Mouse (Mus musculus) mesoderm, embryonic 11.5 days (tissue): ENCODE measurements at regions not wholly inside any gene's neighbourhood (a gene's known extent, or its start where the extent isn't known, plus 50 kb on each side); places are given as distances from the start of the nearest gene placed in this dataset.

Source experiments
- DNase-seq: peaks from one replicate; pipeline ENCODE4 v3.0.0-alpha.2; 2012; ENCODE audit warnings: low read depth, low spot score

DNA sequence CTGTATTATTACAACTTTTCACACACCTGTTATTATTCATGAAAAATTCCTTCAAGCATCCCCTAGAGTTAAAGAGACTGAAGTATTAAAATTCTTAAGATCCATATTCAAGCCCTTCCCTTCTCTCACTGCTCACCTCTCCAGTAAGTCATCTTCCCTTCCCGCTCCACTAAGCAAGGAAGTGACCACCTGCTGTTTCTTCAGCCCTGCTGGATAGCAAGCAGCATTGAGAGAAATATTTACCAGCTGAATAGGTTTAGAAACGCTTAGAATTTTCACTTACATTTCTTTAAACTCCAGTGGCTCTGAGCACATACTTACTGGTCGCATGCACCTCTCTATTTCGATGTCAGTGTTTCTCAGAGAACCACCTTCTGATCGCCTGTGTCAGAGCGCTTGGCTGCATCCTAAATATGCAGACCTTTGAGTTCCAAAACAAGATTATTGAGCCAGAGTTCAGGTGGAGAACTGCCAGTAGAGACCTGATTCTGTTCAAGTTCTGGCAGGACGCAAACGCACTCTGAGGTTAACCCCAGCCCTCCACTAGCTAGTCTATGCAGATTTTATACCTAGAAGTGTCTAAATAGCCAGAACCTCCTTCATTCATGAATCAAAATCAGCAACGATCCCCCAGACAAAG is 314.9 kb downstream of the Mllt3 start:
- DNase-seq = no peak

DNA sequence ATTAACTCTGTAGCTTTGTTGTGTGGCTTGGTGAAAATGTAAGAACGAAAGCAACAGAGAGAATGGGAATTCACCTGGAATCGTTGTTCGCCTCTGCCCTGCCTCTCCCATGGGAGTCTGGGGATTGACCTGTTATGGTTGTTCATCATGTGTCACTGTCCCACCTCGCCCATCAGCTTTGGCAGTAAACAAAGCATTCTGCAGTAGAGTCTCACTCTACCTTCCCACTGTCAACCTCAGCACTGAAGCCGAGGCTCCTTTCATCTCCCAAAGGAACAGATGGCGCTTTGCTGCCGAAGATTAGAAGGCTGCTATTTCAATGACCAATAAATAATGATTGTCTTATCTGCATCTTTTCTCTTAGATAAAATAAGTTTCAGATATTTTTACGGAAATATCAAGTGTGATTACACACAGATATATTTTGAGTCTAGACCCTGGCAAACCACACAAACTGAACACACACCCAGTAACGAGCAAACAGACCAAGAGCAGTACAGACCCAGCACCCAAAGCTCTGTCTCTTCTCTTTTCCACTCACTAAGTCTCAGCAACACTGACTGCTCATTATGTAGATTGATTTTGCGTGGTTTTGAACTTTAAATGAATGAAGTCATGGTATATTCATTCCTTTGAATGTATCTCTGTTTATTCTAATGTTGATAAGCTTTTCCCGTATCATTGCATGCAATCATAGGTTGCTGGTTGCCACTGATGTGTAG is 317.8 kb downstream of the Mllt3 start:
- DNase-seq = no peak

DNA sequence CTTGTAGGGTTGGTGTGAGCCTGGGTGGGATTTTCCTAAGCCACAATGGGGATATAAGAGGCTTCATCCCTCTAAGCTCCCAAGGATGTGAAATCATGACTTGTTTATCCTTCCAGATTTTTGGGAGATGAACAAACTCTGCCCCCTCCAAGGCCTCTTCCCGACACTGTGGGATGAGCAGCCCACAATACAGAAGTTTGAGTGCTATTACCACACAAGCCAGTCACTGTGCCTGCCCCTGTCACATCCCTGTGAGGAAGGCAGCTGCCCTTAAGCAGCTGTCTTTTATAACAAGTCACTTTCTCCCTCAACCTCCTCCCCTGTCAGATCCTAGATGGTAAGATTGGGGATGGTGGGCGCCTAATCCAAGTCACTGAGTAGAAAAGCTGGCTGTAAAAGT is 320.5 kb downstream of the Mllt3 start:
- DNase-seq = no peak

DNA sequence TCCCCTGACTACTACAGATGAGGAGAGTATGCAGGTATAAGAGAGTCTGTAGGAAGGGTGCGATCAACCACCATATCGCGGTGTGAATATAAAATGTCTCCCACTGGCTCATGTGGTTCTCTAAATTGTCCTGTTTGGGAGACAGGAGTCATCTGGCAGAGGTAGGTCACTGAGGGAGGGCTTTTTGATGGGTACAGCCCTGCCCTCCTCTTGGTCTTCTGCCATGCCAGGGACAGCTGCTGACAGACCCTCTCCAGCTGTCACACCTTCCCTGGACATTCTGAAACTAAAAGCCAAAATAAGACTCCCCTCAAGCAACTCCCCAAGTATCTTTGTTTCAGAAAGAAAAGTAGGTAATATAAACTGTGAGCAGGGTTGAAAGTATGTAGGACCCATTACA is 320.9 kb downstream of the Mllt3 start:
- DNase-seq = no peak

DNA sequence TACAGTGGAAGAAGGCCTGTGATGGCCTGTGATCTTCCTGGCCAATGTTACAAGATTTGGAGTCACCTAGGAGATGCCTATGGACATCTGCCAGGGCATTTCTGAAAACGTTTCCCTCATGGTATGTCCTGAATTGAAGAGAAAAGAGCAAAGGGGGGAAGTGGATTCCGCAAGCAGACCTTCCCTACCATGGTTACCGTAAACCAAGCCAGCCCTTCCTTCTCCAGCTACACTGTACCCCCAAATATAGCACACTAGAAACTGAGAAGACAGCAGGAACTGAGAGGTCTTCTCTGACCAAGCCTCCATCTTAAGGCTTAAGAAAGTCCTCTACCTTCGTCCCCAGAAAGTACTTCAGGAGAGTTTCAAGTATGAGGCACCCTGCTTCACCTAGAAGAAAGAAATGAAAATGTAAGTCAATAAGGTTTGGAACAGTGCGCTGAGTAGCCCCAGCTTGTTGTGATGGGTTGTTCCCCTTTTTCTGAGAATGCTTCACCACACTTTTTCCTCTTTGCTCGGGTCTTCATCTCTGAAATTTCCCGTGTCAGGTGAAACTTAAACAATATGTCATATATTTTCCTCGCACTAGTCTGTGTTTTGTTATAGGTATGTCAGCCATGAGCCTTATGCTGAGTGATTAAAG is 321.9 kb downstream of the Mllt3 start:
- no peak for DNase-seq

DNA sequence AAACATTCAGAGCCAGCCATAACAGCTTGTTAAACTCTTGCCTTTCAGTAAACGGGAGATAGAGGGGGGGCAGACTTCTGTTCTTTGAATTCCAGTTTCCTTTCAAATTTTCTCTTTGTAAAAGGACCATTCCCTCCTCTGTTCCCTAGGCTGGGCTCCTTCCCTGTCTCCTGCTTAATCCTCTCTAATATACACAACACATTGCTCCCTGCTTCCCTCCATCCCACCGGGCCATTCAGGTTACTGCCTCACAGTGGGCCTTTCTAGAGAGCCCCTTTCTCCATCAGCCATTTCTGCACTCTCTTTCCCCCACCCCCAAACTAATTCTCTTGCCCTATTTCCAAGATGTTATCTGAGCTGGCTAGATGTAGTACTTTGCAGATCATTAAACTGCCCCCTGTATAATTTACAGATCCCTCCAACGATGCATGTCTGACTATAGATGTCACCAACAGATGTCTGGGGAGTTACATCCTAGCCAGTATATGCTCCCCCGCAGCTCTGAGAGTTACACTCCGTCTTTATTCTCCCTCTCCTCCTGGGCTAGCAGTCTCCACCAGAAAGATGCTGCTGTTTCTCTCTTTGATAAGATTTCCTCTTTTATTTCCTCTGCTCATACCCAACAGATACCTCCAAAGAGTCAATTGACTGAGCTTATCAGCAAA is 324.1 kb downstream of the Mllt3 start:
- no peak for DNase-seq

DNA sequence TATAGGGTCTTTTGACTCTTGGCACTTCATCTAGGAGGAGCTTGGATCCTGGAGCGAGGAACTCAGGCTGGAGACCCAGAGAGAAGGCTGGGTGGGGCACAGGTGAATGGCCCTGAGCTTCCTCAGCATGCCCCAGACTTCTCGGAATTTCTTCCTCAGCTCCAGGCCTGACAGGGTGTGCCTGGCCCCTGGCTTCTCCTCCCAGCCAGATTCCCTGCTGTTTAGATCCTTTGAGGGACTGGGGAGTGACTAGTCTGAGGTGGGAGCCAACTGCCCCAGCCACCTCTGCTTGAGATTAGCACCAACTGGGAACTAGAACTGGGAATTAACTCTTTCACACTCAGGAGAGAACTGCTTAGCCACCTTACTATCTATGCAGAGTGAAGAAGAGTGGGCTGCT is 325.8 kb downstream of the Mllt3 start:
- DNase-seq = no peak

- no peak for DNase-seq
Observed at GRCm38 (mm10) chr4:87702834-87703233, 330.3 kb downstream of the Mllt3 start.

- DNase-seq = no peak
Observed at GRCm38 (mm10) chr4:87702290-87702689, 330.9 kb downstream of the Mllt3 start.

- no peak for DNase-seq
Observed at GRCm38 (mm10) chr4:87701024-87701423, 332.1 kb downstream of the Mllt3 start.

GRCm38 (mm10) chr4:87700508-87700907 is 332.7 kb downstream of the Mllt3 start:
- DNase-seq = no peak

DNA sequence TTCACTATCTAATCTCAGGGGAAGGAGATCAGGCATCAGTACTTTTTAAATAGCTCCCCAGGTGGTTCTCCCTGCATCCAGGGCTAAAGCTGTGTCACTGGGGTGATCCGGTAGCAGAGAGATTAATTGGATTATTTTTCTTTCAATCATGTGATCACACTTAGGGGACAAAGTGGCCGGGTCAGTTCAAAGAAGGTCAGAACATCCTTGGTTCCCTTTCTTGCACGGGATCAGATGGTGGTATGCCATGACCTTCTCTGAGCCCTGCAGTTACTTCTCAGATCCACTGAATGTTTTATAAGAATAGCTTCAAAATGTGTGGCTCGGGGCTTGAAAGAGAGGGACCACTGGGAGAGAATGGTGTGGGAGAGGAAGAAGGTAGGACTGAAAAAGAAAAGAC is 333.6 kb downstream of the Mllt3 start:
- no peak for DNase-seq

- DNase-seq = no peak
Observed at GRCm38 (mm10) chr4:87698750-87699149, 334.4 kb downstream of the Mllt3 start.

- DNase-seq = no peak
Observed at GRCm38 (mm10) chr4:87696921-87697320, 336.2 kb downstream of the Mllt3 start.

DNA sequence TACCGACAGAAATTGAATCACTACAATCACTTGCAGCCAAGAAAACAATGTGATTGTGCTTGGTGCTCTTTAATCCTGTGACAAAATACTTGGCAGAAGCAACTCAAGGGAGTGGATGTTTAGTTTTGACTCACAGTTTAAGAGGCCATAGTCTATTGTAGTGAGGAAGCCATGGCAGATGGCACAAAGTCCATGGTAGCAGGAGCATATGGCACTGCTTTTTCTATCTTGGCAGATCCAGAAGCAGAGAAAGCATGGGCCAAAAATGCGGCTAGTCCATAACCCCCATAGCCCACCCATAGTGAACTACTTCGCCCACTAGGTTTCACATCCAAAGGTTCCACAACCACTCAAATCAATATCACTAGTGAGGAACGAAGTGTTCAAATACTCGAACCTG is 337.4 kb downstream of the Mllt3 start:
- DNase-seq = no peak

DNA sequence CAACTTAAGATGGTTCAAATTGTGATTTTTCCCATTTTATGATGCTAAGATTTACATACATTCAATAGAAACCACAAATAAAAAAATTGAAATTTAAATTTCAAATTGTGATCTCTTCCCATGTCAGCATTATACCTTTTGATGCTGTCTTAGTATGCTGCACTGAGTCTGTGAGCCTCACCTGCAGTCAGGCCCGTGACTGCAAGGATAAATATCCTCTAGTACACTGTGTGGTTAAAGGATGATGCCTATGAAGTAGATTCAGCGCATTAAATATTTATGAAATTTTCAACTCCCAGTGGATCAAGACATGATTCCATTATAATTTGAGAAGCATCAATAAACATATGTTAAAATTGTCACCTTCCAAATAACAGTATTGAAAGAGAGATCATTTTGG is 340.4 kb downstream of the Mllt3 start:
- no peak for DNase-seq

- no peak for DNase-seq
Observed at GRCm38 (mm10) chr4:87684952-87685351, 348.2 kb downstream of the Mllt3 start.

DNA sequence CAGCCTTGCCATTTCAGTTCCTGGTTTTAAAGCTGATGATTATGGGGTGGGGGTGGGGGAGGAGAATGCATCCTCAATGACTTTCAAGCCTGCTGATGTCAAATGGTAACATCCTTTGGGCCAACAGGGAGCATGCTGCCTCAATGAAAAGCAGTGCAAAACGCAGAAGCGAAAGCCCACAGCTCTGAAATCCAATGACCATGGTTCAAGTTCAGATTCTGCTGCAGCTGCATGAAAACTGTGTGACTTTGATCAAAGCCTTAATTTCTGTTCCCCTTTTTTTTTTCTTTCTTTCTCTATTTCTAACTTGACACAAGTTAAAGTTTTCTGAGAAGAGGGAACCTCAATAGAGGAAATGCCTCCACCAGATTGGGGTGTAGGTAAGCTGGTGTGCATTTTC is 350.4 kb downstream of the Mllt3 start:
- no peak for DNase-seq

- DNase-seq = no peak
Observed at GRCm38 (mm10) chr4:87671101-87671500, 362.1 kb downstream of the Mllt3 start.

DNA sequence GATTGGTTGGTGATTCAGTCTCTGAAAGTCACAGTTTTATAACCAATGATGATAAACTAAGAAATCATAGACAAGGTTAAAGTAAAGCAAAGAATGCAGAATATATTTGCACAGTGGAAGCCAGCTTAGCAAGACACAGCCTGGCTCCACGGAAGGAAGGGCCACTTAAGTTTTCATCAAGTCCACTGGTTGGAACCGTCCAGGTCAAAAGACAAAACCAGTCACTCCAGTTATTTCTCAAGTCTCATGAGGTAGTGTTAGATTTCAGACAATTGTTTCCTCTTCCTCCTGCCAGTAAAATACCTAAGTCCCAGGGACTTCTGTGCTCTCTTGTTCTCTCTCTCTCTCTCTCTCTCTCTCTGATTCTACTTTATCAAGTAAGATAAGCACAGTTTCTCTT is 363.0 kb downstream of the Mllt3 start:
- no peak for DNase-seq

DNA sequence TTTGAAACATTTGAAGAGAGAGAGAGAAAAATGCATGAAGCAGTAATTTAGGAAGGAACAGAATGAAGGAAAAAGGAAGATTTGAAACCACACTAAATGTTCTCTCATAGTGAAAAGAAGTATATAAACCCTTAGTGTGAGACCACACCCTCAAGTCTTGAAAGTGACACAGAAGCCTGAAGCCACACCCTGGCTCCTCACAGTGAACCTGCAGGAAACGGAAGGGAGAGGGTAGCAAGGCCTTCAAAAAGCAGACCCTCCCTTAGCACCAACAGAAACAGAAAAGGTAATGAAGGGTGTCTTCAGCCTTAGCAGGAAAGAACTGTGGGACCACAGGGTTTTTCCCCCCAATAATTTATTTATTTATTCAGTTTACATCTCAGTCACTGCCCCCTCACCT is 363.7 kb downstream of the Mllt3 start:
- DNase-seq = no peak

GRCm38 (mm10) chr4:87668314-87668713 is 364.9 kb downstream of the Mllt3 start:
- DNase-seq = no peak
